Mouse (Mus musculus): ENCODE measurements around the gene Trnp1. TPM values are rescaled to one million over a fixed set of nuclear protein-coding genes. Genes with fewer than 3 reads are reported as not detected.

The Trnp1 gene
- polyA plus RNA-seq, 1 experiment from 2014 or later = 1.2 TPM

GRCm38 (mm10) chr4:133480754-133481153, 17.6 kb downstream of the Trnp1 start:
- no peak for ATAC-seq (ENCODE audit: insufficient number of reproducible peaks, low FRiP score)
- Histone ChIP-seq H3K36me3 (no peaks in the 10 kb centered on the region), H3K27me3 (replicated peaks) (peaks cover 63% of the 10 kb centered on the region), H3K27ac (ENCODE audit: poor library complexity, severe bottlenecking) (no peak overlapping the region), H3K9me3 (replicated peaks) (no peaks in the 10 kb centered on the region), H3K4me3 (peak overlapping the region; percentile 55), H3K9ac (peak overlapping the region; percentile 60; the same call in 1 of the 2 replicates), H3K4me1 (replicated peaks) (peaks cover 27% of the 10 kb centered on the region), H3K4me2 (peak overlapping the region; percentile 79)
- 36% methylated on average over 6 of the region's 6 CpGs for WGBS

GRCm38 (mm10) chr4:133480185-133480537, 18.2 kb downstream of the Trnp1 start:
- H3K9me3 ChIP-seq (replicated peaks) = no peaks in the 10 kb centered on the region
- no peaks in the 10 kb centered on the region for H3K36me3 ChIP-seq
- ATAC-seq (ENCODE audit: insufficient number of reproducible peaks, low FRiP score) = peak; percentile 13
- 4% methylated on average over 34 of the region's 34 CpGs for WGBS
- H3K9ac ChIP-seq = peak overlapping the region; percentile 60
- peaks cover 27% of the 10 kb centered on the region for H3K4me1 ChIP-seq (replicated peaks)
- H3K4me3 ChIP-seq = peak overlapping the region; percentile 55
- no peak overlapping the region for H3K27ac ChIP-seq (ENCODE audit: poor library complexity, severe bottlenecking)
- H3K27me3 ChIP-seq (replicated peaks) = peaks cover 63% of the 10 kb centered on the region
- peak overlapping the region; percentile 79 for H3K4me2 ChIP-seq

GRCm38 (mm10) chr4:133479458-133480184, 18.7 kb downstream of the Trnp1 start, which contains the start of gene Tent5b:
Gene Tent5b, plus strand, starts transcription at chr4:133480132.
- Histone ChIP-seq H3K9ac (peak within 1 kb of the TSS; percentile 60), H3K27ac (ENCODE audit: poor library complexity, severe bottlenecking) (no peak within 1 kb of the TSS), H3K4me1 (replicated peaks) (peaks cover 25% of the 10 kb centered on the region), H3K27me3 (replicated peaks) (peaks cover 69% of the 10 kb centered on the region), H3K36me3 (no peaks in the 10 kb centered on the region), H3K4me2 (peak within 1 kb of the TSS; percentile 79), H3K9me3 (replicated peaks) (no peaks in the 10 kb centered on the region), H3K4me3 (peak within 1 kb of the TSS; percentile 55)
- peak; percentile 97 for ATAC-seq (ENCODE audit: insufficient number of reproducible peaks, low FRiP score)
- WGBS = 4% methylated on average over 29 of the region's 29 CpGs

GRCm38 (mm10) chr4:133473833-133474232, 24.5 kb downstream of the Trnp1 start:
- Histone ChIP-seq H3K36me3 (no peaks in the 10 kb centered on the region), H3K4me3 (no peak overlapping the region), H3K27me3 (replicated peaks) (peaks cover 49% of the 10 kb centered on the region), H3K9me3 (replicated peaks) (no peaks in the 10 kb centered on the region; the same call in 1 of the 2 replicates), H3K4me1 (replicated peaks) (peaks cover 6% of the 10 kb centered on the region), H3K27ac (ENCODE audit: poor library complexity, severe bottlenecking) (no peak overlapping the region), H3K9ac (no peak overlapping the region), H3K4me2 (no peak overlapping the region)
- 45% methylated on average over 2 of the region's 2 CpGs for WGBS
- no peak for ATAC-seq (ENCODE audit: insufficient number of reproducible peaks, low FRiP score)

GRCm38 (mm10) chr4:133471135-133471821, 27.1 kb downstream of the Trnp1 start:
- H3K9me3 ChIP-seq (replicated peaks) = no peaks in the 10 kb centered on the region; the same call in 1 of the 2 replicates
- WGBS = 72% methylated on average over 7 of the region's 7 CpGs
- H3K9ac ChIP-seq = no peak overlapping the region
- H3K4me1 ChIP-seq (replicated peaks) = peaks cover 13% of the 10 kb centered on the region
- H3K4me3 ChIP-seq = no peak overlapping the region
- peaks cover 32% of the 10 kb centered on the region for H3K27me3 ChIP-seq (replicated peaks)
- no peaks in the 10 kb centered on the region for H3K36me3 ChIP-seq
- no peak overlapping the region for H3K4me2 ChIP-seq
- no peak overlapping the region for H3K27ac ChIP-seq (ENCODE audit: poor library complexity, severe bottlenecking)
- ATAC-seq (ENCODE audit: insufficient number of reproducible peaks, low FRiP score) = no peak

- Histone ChIP-seq H3K4me2 (peak overlapping the region; percentile 86), H3K4me3 (peak overlapping the region; percentile 54), H3K4me1 (replicated peaks) (peaks cover 21% of the 10 kb centered on the region), H3K36me3 (no peaks in the 10 kb centered on the region), H3K27ac (ENCODE audit: poor library complexity, severe bottlenecking) (no peak overlapping the region), H3K9me3 (replicated peaks) (no peaks in the 10 kb centered on the region; the same call in 1 of the 2 replicates), H3K27me3 (replicated peaks) (peaks cover 16% of the 10 kb centered on the region), H3K9ac (0 out of 2 replicates have a peak overlapping the region, but pooled peaks have one; percentile 67)
- ATAC-seq (ENCODE audit: insufficient number of reproducible peaks, low FRiP score) = no peak
- 15% methylated on average over 12 of the region's 12 CpGs for WGBS
These were observed 29.2 kb downstream of the Trnp1 start for GRCm38 (mm10) chr4:133469122-133469521.

GRCm38 (mm10) chr4:133468080-133468479, 30.3 kb downstream of the Trnp1 start:
- Histone ChIP-seq H3K27me3 (replicated peaks) (peaks cover 16% of the 10 kb centered on the region), H3K27ac (ENCODE audit: poor library complexity, severe bottlenecking) (no peak overlapping the region), H3K4me1 (replicated peaks) (peaks cover 29% of the 10 kb centered on the region), H3K4me3 (peak overlapping the region; percentile 54), H3K9ac (peak overlapping the region; percentile 67), H3K9me3 (replicated peaks) (no peaks in the 10 kb centered on the region; the same call in 1 of the 2 replicates), H3K4me2 (peak overlapping the region; percentile 86), H3K36me3 (no peaks in the 10 kb centered on the region)
- WGBS = 0% methylated on average over 26 of the region's 27 CpGs
- ATAC-seq (ENCODE audit: insufficient number of reproducible peaks, low FRiP score) = peak; percentile 56

GRCm38 (mm10) chr4:133463184-133463583, 35.2 kb downstream of the Trnp1 start:
- Histone ChIP-seq H3K27me3 (replicated peaks) (0 out of 2 replicates have a peak, but pooled peaks cover under 1% of the 10 kb centered on the region), H3K4me1 (replicated peaks) (peaks cover 38% of the 10 kb centered on the region), H3K4me2 (peak overlapping the region; percentile 1; the same call in 1 of the 2 replicates), H3K9me3 (replicated peaks) (no peaks in the 10 kb centered on the region), H3K36me3 (no peaks in the 10 kb centered on the region), H3K4me3 (no peak overlapping the region), H3K9ac (no peak overlapping the region), H3K27ac (ENCODE audit: poor library complexity, severe bottlenecking) (peak overlapping the region; percentile 51; the same call in 1 of the 2 replicates)
- WGBS = 24% methylated on average over 6 of the region's 6 CpGs
- ATAC-seq (ENCODE audit: insufficient number of reproducible peaks, low FRiP score) = no peak

GRCm38 (mm10) chr4:133461362-133461761, 37.0 kb downstream of the Trnp1 start:
- Histone ChIP-seq H3K9ac (no peak overlapping the region), H3K27me3 (replicated peaks) (no peaks in the 10 kb centered on the region), H3K4me3 (no peak overlapping the region), H3K27ac (ENCODE audit: poor library complexity, severe bottlenecking) (no peak overlapping the region), H3K36me3 (no peaks in the 10 kb centered on the region), H3K4me1 (replicated peaks) (peaks cover 38% of the 10 kb centered on the region), H3K4me2 (no peak overlapping the region), H3K9me3 (replicated peaks) (no peaks in the 10 kb centered on the region)
- WGBS = 58% methylated on average over 4 of the region's 4 CpGs
- no peak for ATAC-seq (ENCODE audit: insufficient number of reproducible peaks, low FRiP score)

- H3K4me1 ChIP-seq (replicated peaks) = peaks cover 38% of the 10 kb centered on the region
These were observed 37.5 kb downstream of the Trnp1 start for GRCm38 (mm10) chr4:133460796-133461325.

GRCm38 (mm10) chr4:133460006-133460405, 38.3 kb downstream of the Trnp1 start:
- 77% methylated on average over 1 of the region's 1 CpGs for WGBS
- peaks cover 38% of the 10 kb centered on the region for H3K4me1 ChIP-seq (replicated peaks)
- no peak overlapping the region for H3K4me2 ChIP-seq

More at GRCm38 (mm10) chr4:133460796-133461325, 37.5 kb downstream of the Trnp1 start:
- 40% methylated on average over 5 of the region's 5 CpGs for WGBS
- H3K9ac ChIP-seq = no peak overlapping the region
- no peak for ATAC-seq (ENCODE audit: insufficient number of reproducible peaks, low FRiP score)
- H3K4me3 ChIP-seq = no peak overlapping the region
- H3K27me3 ChIP-seq (replicated peaks) = no peaks in the 10 kb centered on the region
- no peaks in the 10 kb centered on the region for H3K9me3 ChIP-seq (replicated peaks)
- no peak overlapping the region for H3K27ac ChIP-seq (ENCODE audit: poor library complexity, severe bottlenecking)
- H3K4me2 ChIP-seq = no peak overlapping the region
- H3K36me3 ChIP-seq = no peaks in the 10 kb centered on the region

More at GRCm38 (mm10) chr4:133460006-133460405, 38.3 kb downstream of the Trnp1 start:
- Histone ChIP-seq H3K27ac (ENCODE audit: poor library complexity, severe bottlenecking) (no peak overlapping the region), H3K9me3 (replicated peaks) (no peaks in the 10 kb centered on the region), H3K4me3 (no peak overlapping the region), H3K9ac (no peak overlapping the region), H3K27me3 (replicated peaks) (no peaks in the 10 kb centered on the region), H3K36me3 (no peaks in the 10 kb centered on the region)
- ATAC-seq (ENCODE audit: insufficient number of reproducible peaks, low FRiP score) = no peak

All from heart, embryonic 12.5 days (tissue).